Comparison of ENCODE assay signal across 18 mouse cellular contexts in the genomic region with DNA sequence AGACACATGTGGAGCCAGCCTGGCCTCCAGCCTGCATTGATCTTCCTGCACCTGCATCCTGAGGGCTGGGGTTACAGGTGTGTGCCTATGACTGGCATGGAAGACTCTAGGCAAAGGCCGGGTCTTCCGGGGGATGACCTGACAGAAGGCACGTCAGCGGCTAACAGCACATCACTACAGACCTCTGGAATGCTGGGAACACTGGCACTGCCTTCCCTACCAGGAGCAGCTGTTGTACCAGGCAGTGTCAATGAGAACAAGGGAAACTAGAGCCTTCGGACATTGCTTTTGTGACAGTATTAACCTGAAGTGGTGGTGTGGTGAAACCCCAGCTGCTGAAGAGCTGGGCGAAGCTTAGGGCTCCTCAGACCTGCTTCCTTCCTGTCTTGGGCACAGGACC. TPM values are rescaled to one million over a fixed set of nuclear protein-coding genes. Genes with fewer than 3 reads are reported as not detected.
DNase-seq lines count a peak whose midpoint lies in the region; ATAC-seq and TF ChIP-seq lines count a peak whose summit lies in the region.
"Had no signal": no experiment of that assay in that cellular context is flagged by ENCODE, and none has a peak within 500 bp of the region (broad histone marks: within the 10 kb centered on the region; RNA-seq: fewer than 3 reads in every experiment).

No protein-coding gene starts in this region.

- no peak for TF ChIP-seq CTCF in layer of hippocampus, adult 2 months (conservative IDR thresholded peaks at IDR 0.05)
- no peak for TF ChIP-seq CTCF in cortical plate, adult 2 months (IDR thresholded peaks at IDR 0.05; ENCODE audit: extremely low read depth, insufficient read depth, low read length)
- no peak for TF ChIP-seq CTCF in hindbrain, postnatal 0 days (IDR thresholded peaks at IDR 0.05; ENCODE audit: low read depth)

- H3K9ac ChIP-seq in heart, embryonic 12.5 days, result no peak overlapping the region
- peak overlapping the region; percentile 2; the same call in 1 of the 2 replicates for H3K9ac ChIP-seq in hindbrain, postnatal 0 days (replicated peaks; ENCODE audit: low read length)
- H3K9ac ChIP-seq: liver, embryonic 15.5 days had no signal

- ATAC-seq in heart, embryonic 12.5 days (ENCODE audit: insufficient number of reproducible peaks, low FRiP score), result no peak
- ATAC-seq in hindbrain, postnatal 0 days, result no peak

- DNase-seq in heart, adult 8-10 months (ENCODE audit: low spot score), result no peak
- DNase-seq in layer of hippocampus, adult 2 months (ENCODE audit: low spot score in 2 of 2), result no peak
- no peak for DNase-seq in layer of hippocampus, postnatal 14 days (ENCODE audit: low spot score in 2 of 2)
- DNase-seq in hindbrain, postnatal 0 days (ENCODE audit: low spot score), result no peak
- DNase-seq in gastrocnemius, postnatal 4 days (ENCODE audit: low spot score in 2 of 2), result no peak
- DNase-seq: adrenal gland, postnatal 36 days; cerebellum, adult 18-20 months; heart, adult 18-20 months; kidney, adult 2 months; kidney, postnatal 36 days; layer of hippocampus, adult 9-11 months; right cerebral cortex, postnatal 4 days; thymus, postnatal 14 days had no signal

- H3K9me3 ChIP-seq in heart, embryonic 12.5 days (replicated peaks), result no peaks in the 10 kb centered on the region
- H3K9me3 ChIP-seq in hindbrain, postnatal 0 days (ENCODE audit: low read length), result no peaks in the 10 kb centered on the region
- H3K9me3 ChIP-seq: hindbrain, embryonic 15.5 days; liver, embryonic 15.5 days had no signal

- no peak for TF ChIP-seq POLR2A in cortical plate, adult 2 months (IDR thresholded peaks at IDR 0.05; ENCODE audit: extremely low read depth, insufficient read depth, low read length)

- no peak overlapping the region for H3K4me2 ChIP-seq in heart, embryonic 12.5 days
- no peak overlapping the region for H3K4me2 ChIP-seq in hindbrain, postnatal 0 days (ENCODE audit: low read depth, low read length)
- H3K4me2 ChIP-seq: midbrain, embryonic 11.5 days had no signal

- H3K36me3 ChIP-seq in heart, embryonic 12.5 days, result peaks cover 59% of the 10 kb centered on the region
- peaks cover 20% of the 10 kb centered on the region for H3K36me3 ChIP-seq in hindbrain, postnatal 0 days (ENCODE audit: insufficient read depth, low read length)

- H3K4me1 ChIP-seq in heart, embryonic 12.5 days (replicated peaks), result peaks cover 26% of the 10 kb centered on the region
- H3K4me1 ChIP-seq in cortical plate, adult 2 months (ENCODE audit: control insufficient read depth, insufficient read depth, low read length), result peaks cover 8% of the 10 kb centered on the region; the same call in 1 of the 2 replicates
- peaks cover 10% of the 10 kb centered on the region; the same call in 1 of the 2 replicates for H3K4me1 ChIP-seq in hindbrain, postnatal 0 days (ENCODE audit: insufficient read depth, low read length)

- peak overlapping the region; percentile 13; the same call in 1 of the 2 replicates for H3K27ac ChIP-seq in heart, embryonic 12.5 days (ENCODE audit: poor library complexity, severe bottlenecking)
- H3K27ac ChIP-seq in layer of hippocampus, adult 2 months, result peak overlapping the region; percentile 93
- H3K27ac ChIP-seq in cortical plate, adult 2 months (ENCODE audit: insufficient read depth, low read length), result peak overlapping the region; percentile 33; the same call in 1 of the 2 replicates
- peak overlapping the region; percentile 66; the same call in 1 of the 2 replicates for H3K27ac ChIP-seq in hindbrain, postnatal 0 days

- H3K4me3 ChIP-seq in heart, embryonic 12.5 days, result no peak overlapping the region
- H3K4me3 ChIP-seq in layer of hippocampus, adult 2 months, result peak overlapping the region; percentile 38; the same call in 1 of the 2 replicates
- peak overlapping the region; percentile 6; the same call in 1 of the 2 replicates for H3K4me3 ChIP-seq in cortical plate, adult 2 months (ENCODE audit: insufficient read depth, low read length)
- H3K4me3 ChIP-seq in hindbrain, postnatal 0 days (ENCODE audit: low read length), result no peak overlapping the region
- H3K4me3 ChIP-seq: hindbrain, embryonic 15.5 days; liver, embryonic 15.5 days had no signal

- H3K27me3 ChIP-seq in heart, embryonic 12.5 days (replicated peaks), result no peaks in the 10 kb centered on the region
- H3K27me3 ChIP-seq in hindbrain, postnatal 0 days (ENCODE audit: insufficient read depth, low read length), result no peaks in the 10 kb centered on the region
- H3K27me3 ChIP-seq: hindbrain, embryonic 15.5 days; liver, embryonic 15.5 days had no signal

- WGBS in heart, embryonic 12.5 days, result 91% methylated on average over 6 of the region's 6 CpGs
- 94% methylated on average over 6 of the region's 6 CpGs for WGBS in hindbrain, postnatal 0 days

RNA-seq across cellular contexts. Expression of a gene that starts 4.9 kb away (rescaled TPM):
- 6.1 and 8.1 TPM in 2 replicates for polyA plus RNA-seq in heart, embryonic 12.5 days (2016; fragmentation: Nextera tagmentation; extraction: Ambion mirVana)
- 1 to 10 TPM in 1 of 4 experiments, under 1 TPM in 3; 0.54 to 1.1 (median 0.77) TPM for total RNA-seq in heart, adult 8-10 months (2022)
- 1 to 10 TPM; 3.2 to 4.2 TPM for total RNA-seq in layer of hippocampus, adult 2 months (2021)
- 1 to 10 TPM; 3.0 to 3.9 TPM for total RNA-seq in layer of hippocampus, postnatal 14 days (2021)
- 10.5 and 13.8 TPM in 2 replicates for polyA plus RNA-seq in cortical plate, adult 2 months (2012; rRNA removed)
- 16.8 and 17.4 TPM in 2 replicates for total RNA-seq in hindbrain, postnatal 0 days (2014; rRNA removed)
- polyA plus RNA-seq in hindbrain, postnatal 0 days (2015; fragmentation: Nextera tagmentation; extraction: Ambion mirVana), result 2.6 and 2.7 TPM in 2 replicates
- 1 to 10 TPM; 5.4 to 5.5 TPM for total RNA-seq in gastrocnemius, postnatal 4 days (2021)

RNA-seq across cellular contexts. Expression of a gene that starts 5.2 kb away (rescaled TPM):
- polyA plus RNA-seq in heart, embryonic 12.5 days (2016; fragmentation: Nextera tagmentation; extraction: Ambion mirVana), result 70.6 and 71.9 TPM in 2 replicates
- 10 to 100 TPM; 57.5 to 90.1 (median 67.6) TPM for total RNA-seq in heart, adult 8-10 months (2022)
- total RNA-seq in layer of hippocampus, adult 2 months (2021), result 10 to 100 TPM; 20.0 to 20.6 TPM
- 10 to 100 TPM; 17.3 to 20.4 TPM for total RNA-seq in layer of hippocampus, postnatal 14 days (2021)
- 39.5 and 39.8 TPM in 2 replicates for polyA plus RNA-seq in cortical plate, adult 2 months (2012; rRNA removed)
- total RNA-seq in hindbrain, postnatal 0 days (2014; rRNA removed), result 43.4 and 44.3 TPM in 2 replicates
- 44.8 and 48.3 TPM in 2 replicates for polyA plus RNA-seq in hindbrain, postnatal 0 days (2015; fragmentation: Nextera tagmentation; extraction: Ambion mirVana)
- total RNA-seq in gastrocnemius, postnatal 4 days (2021), result 10 to 100 TPM; 35.8 TPM

RNA-seq across cellular contexts. Expression of a gene that starts 50.1 kb away (rescaled TPM):
- 113 and 117 TPM in 2 replicates for polyA plus RNA-seq in heart, embryonic 12.5 days (2016; fragmentation: Nextera tagmentation; extraction: Ambion mirVana)
- total RNA-seq in heart, adult 8-10 months (2022), result 10 to 100 TPM; 73.6 to 90.4 (median 83.5) TPM
- total RNA-seq in layer of hippocampus, adult 2 months (2021), result 100 to 1,000 TPM; 654 to 684 TPM
- 100 to 1,000 TPM; 826 to 832 TPM for total RNA-seq in layer of hippocampus, postnatal 14 days (2021)
- 790 and 835 TPM in 2 replicates for polyA plus RNA-seq in cortical plate, adult 2 months (2012; rRNA removed)
- 421 and 496 TPM in 2 replicates for total RNA-seq in hindbrain, postnatal 0 days (2014; rRNA removed)
- polyA plus RNA-seq in hindbrain, postnatal 0 days (2015; fragmentation: Nextera tagmentation; extraction: Ambion mirVana), result 583 and 600 TPM in 2 replicates
- total RNA-seq in gastrocnemius, postnatal 4 days (2021), result 100 to 1,000 TPM; 117 to 120 TPM

Comparison
In these comparisons a context has a peak if more than half of its experiments do, and no peak if none do; other contexts are left out.
1. H3K27ac ChIP-seq: peak in every context shown above with its lines; median percentile 93 in layer of hippocampus, adult 2 months; 66 in hindbrain, postnatal 0 days; 33 in cortical plate, adult 2 months; 13 in heart, embryonic 12.5 days.
2. H3K4me3 ChIP-seq: peak in layer of hippocampus, adult 2 months (single experiment) and cortical plate, adult 2 months (single experiment); none in heart, embryonic 12.5 days (single experiment) and hindbrain, postnatal 0 days (single experiment).